ENCODE assay signal across 14 mouse cellular contexts in the genomic region with DNA sequence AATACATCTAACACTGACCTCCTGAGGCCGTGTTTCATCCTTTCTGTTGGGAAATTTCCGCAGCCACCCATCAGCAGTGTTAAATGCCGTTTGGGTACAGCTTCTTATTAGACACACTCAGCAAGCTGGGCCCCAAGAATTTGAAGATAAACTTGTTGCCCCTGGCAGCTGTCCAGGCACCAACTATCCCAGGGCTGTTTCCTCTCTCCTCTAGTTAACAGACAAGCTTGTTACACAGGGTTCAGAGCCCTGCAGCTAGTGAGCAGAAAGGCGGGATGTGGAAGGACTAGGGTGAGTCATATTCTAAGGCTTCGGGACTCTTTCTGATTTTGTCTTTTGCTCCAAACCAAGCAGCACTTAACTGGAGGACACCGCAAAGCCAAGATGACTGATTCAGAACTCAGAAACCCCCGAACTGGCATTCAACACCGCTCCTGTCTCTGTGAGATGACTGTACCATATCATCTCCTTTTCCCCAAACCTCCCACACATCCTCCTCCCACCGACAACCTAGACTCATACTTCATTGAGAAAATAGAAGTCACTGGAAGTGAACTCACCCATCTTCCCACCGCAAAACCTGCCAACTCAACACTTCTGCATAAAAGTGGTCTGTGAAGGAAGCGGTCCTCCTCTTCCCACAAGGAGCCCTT.
DNase-seq lines count a peak whose midpoint lies in the region; ATAC-seq lines count a peak whose summit lies in the region.
"Had no signal": no experiment of that assay in that cellular context is flagged by ENCODE, and none has a peak within 500 bp of the region (broad histone marks: within the 10 kb centered on the region; RNA-seq: fewer than 3 reads in every experiment).

No protein-coding gene starts in this region.

- no peak overlapping the region for H3K4me2 ChIP-seq in midbrain, embryonic 14.5 days (ENCODE audit: low read length)
- no peak overlapping the region for H3K4me2 ChIP-seq in midbrain, embryonic 13.5 days (replicated peaks)
- no peak overlapping the region for H3K4me2 ChIP-seq in hindbrain, embryonic 12.5 days (replicated peaks)
- H3K4me2 ChIP-seq: limb, embryonic 13.5 days had no signal

- no peak for ATAC-seq in midbrain, embryonic 14.5 days (ENCODE audit: low FRiP score, low TSS enrichment)
- ATAC-seq in midbrain, embryonic 13.5 days: no peak
- ATAC-seq in hindbrain, embryonic 12.5 days (ENCODE audit: low FRiP score): no peak

- no peaks in the 10 kb centered on the region for H3K27me3 ChIP-seq in midbrain, embryonic 14.5 days (ENCODE audit: control insufficient read depth, insufficient read depth, low read length)
- no peaks in the 10 kb centered on the region for H3K27me3 ChIP-seq in midbrain, embryonic 13.5 days
- no peaks in the 10 kb centered on the region for H3K27me3 ChIP-seq in hindbrain, embryonic 12.5 days
- H3K27me3 ChIP-seq: limb, embryonic 13.5 days had no signal

- no peaks in the 10 kb centered on the region for H3K9me3 ChIP-seq in midbrain, embryonic 14.5 days (ENCODE audit: control insufficient read depth, low read length)
- H3K9me3 ChIP-seq in midbrain, embryonic 13.5 days: no peaks in the 10 kb centered on the region
- no peaks in the 10 kb centered on the region for H3K9me3 ChIP-seq in hindbrain, embryonic 12.5 days (replicated peaks)
- H3K9me3 ChIP-seq: limb, embryonic 13.5 days had no signal

- H3K4me3 ChIP-seq in midbrain, embryonic 14.5 days (replicated peaks; ENCODE audit: low read depth, low read length): no peak overlapping the region
- H3K4me3 ChIP-seq in midbrain, embryonic 13.5 days (replicated peaks): no peak overlapping the region
- no peak overlapping the region for H3K4me3 ChIP-seq in hindbrain, embryonic 12.5 days
- H3K4me3 ChIP-seq: layer of hippocampus, adult 2 months; limb, embryonic 13.5 days had no signal

- intact Hi-C loops in left cerebral cortex, postnatal 4 days (cut with DNase I): no loop called here

- 93% methylated on average over 11 of the region's 11 CpGs for WGBS in midbrain, embryonic 14.5 days
- WGBS in midbrain, embryonic 13.5 days: 92% methylated on average over 11 of the region's 11 CpGs
- WGBS in hindbrain, embryonic 12.5 days: 89% methylated on average over 11 of the region's 11 CpGs

- H3K9ac ChIP-seq in midbrain, embryonic 14.5 days (replicated peaks; ENCODE audit: low read length): no peak overlapping the region
- no peak overlapping the region for H3K9ac ChIP-seq in midbrain, embryonic 13.5 days (replicated peaks)
- no peak overlapping the region for H3K9ac ChIP-seq in hindbrain, embryonic 12.5 days
- H3K9ac ChIP-seq: limb, embryonic 13.5 days had no signal

- H3K36me3 ChIP-seq in midbrain, embryonic 14.5 days (ENCODE audit: control insufficient read depth, insufficient read depth, low read length): no peaks in the 10 kb centered on the region
- no peaks in the 10 kb centered on the region for H3K36me3 ChIP-seq in midbrain, embryonic 13.5 days
- H3K36me3 ChIP-seq in hindbrain, embryonic 12.5 days: no peaks in the 10 kb centered on the region
- H3K36me3 ChIP-seq: G1E; limb, embryonic 13.5 days had no signal

- peak; percentile 24 for DNase-seq in left cerebral cortex, adult 11 months (ENCODE audit: low spot score)
- no peak for DNase-seq in left cerebral cortex, postnatal 4 days
- DNase-seq in CD4-positive, CD25-positive, alpha-beta regulatory T cell, adult 2 months (ENCODE audit: low read depth, low spot score): peak; percentile 13
- DNase-seq in adrenal gland, postnatal 10 days: peak; percentile 30
- DNase-seq in induced T-regulatory cell, adult 2 months (ENCODE audit: low read depth): peak; percentile 22
- DNase-seq in midbrain, embryonic 14.5 days: no peak
- DNase-seq: gastrocnemius, postnatal 36 days; kidney, adult 11 months; lung, postnatal 14 days had no signal

- H3K27ac ChIP-seq in midbrain, embryonic 14.5 days (replicated peaks; ENCODE audit: low read depth, low read length): no peak overlapping the region
- no peak overlapping the region for H3K27ac ChIP-seq in midbrain, embryonic 13.5 days
- H3K27ac ChIP-seq in hindbrain, embryonic 12.5 days: no peak overlapping the region
- H3K27ac ChIP-seq: layer of hippocampus, adult 2 months; limb, embryonic 13.5 days had no signal

- no peaks in the 10 kb centered on the region for H3K4me1 ChIP-seq in midbrain, embryonic 14.5 days (ENCODE audit: control insufficient read depth, insufficient read depth, low read length)
- H3K4me1 ChIP-seq in midbrain, embryonic 13.5 days (replicated peaks): no peaks in the 10 kb centered on the region
- H3K4me1 ChIP-seq in hindbrain, embryonic 12.5 days: no peaks in the 10 kb centered on the region

Comparison
In these comparisons a context has a peak if more than half of its experiments do, and no peak if none do; other contexts are left out.
1. DNase-seq: peak in left cerebral cortex, adult 11 months (single experiment), CD4-positive, CD25-positive, alpha-beta regulatory T cell, adult 2 months (single experiment), adrenal gland, postnatal 10 days (single experiment) and induced T-regulatory cell, adult 2 months (single experiment); none in left cerebral cortex, postnatal 4 days (single experiment) and midbrain, embryonic 14.5 days (single experiment).